Mouse (Mus musculus) cerebellum, adult 2 months (tissue): Measurements from ENCODE around the gene Ppp1r8.

Source experiments
- CTCF ChIP-seq: fragments of 200-500 bp; IDR thresholded peaks from 2 replicates; pipeline ENCODE4 v1.5.1; 2011; ENCODE audit warnings: low read depth, mild to moderate bottlenecking, control low read depth, low read length, moderate library complexity, borderline replicate concordance; ENCODE audit not compliant: insufficient read depth
- POLR2A ChIP-seq: fragments of 200-500 bp; IDR thresholded peaks from 2 replicates; pipeline ENCODE4 v1.6.1; 2011; ENCODE audit warnings: low read length, control low read depth, borderline replicate concordance; ENCODE audit not compliant: insufficient read depth

GRCm38 (mm10) chr4:132871116-132871515 lies 28.1 kb upstream of the Ppp1r8 start:
- no peak for TF ChIP-seq CTCF
- TF ChIP-seq POLR2A, result no peak
